Mouse (Mus musculus) neural tube, embryonic 11.5 days (tissue): Measurements from ENCODE around the gene Chst15. TPM values are rescaled to one million over a fixed set of nuclear protein-coding genes. Genes with fewer than 3 reads are reported as not detected.

Source experiments
- ATAC-seq: fragments of 200-750 bp; cut with Nextera tagmentation; 2 replicates; pipeline ENCODE4 v1.8.0; 2017; ENCODE audit warnings: moderate number of reproducible peaks, mild to moderate bottlenecking, moderate TSS enrichment, moderate library complexity; ENCODE audit not compliant: insufficient read depth, low FRiP score, low TSS enrichment
- DNase-seq: peaks from one replicate; pipeline ENCODE4 v3.0.0-alpha.2; 2015; ENCODE audit warnings: low spot score
- H3K27ac ChIP-seq: fragments of 300-500 bp; sonication (generic); 2 replicates; pipeline ENCODE4 v1.5.1; 2014; ENCODE audit warnings: low read depth, mild to moderate bottlenecking, low read length
- H3K27me3 ChIP-seq: fragments of 300-500 bp; sonication (generic); 2 replicates; pipeline ENCODE4 v1.6.1; 2014; ENCODE audit warnings: mild to moderate bottlenecking, low read length, mixed read lengths; ENCODE audit not compliant: control insufficient read depth, insufficient read depth
- H3K36me3 ChIP-seq: fragments of 300-500 bp; sonication (generic); 2 replicates; pipeline ENCODE4 v1.6.1; 2014; ENCODE audit warnings: mild to moderate bottlenecking, low read length, moderate library complexity, mixed read lengths; ENCODE audit not compliant: control insufficient read depth, insufficient read depth
- H3K4me1 ChIP-seq: fragments of 300-500 bp; sonication (generic); 2 replicates; pipeline ENCODE4 v1.6.1; 2014; ENCODE audit warnings: low read length, mixed read lengths; ENCODE audit not compliant: control insufficient read depth, insufficient read depth
- H3K4me2 ChIP-seq: fragments of 300-500 bp; sonication (generic); 2 replicates; pipeline ENCODE4 v1.6.1; 2014; ENCODE audit warnings: low read depth, mild to moderate bottlenecking, moderate library complexity
- H3K4me3 ChIP-seq: fragments of 300-500 bp; sonication (generic); 2 replicates; pipeline ENCODE4 v1.5.1; 2014; ENCODE audit warnings: low read depth, low read length
- H3K9ac ChIP-seq: fragments of 300-500 bp; sonication (generic); 2 replicates; pipeline ENCODE4 v1.6.1; 2014; ENCODE audit warnings: mild to moderate bottlenecking, low read length
- H3K9me3 ChIP-seq: fragments of 300-500 bp; sonication (generic); 2 replicates; pipeline ENCODE4 v1.6.1; 2016; ENCODE audit warnings: low read length; ENCODE audit not compliant: control insufficient read depth
- WGBS: fragments of 180-500 bp; shearing (Covaris S2); extraction: QIAGEN DNeasy Blood & Tissue Kit; methylation state at CpG from one replicate; pipeline ENCODE4 v1.1.7; 2014; 5-methylcytosine and 5-hydroxymethylcytosine counted together
- polyA plus RNA-seq: library from polyadenylated mRNA; unstranded; fragments of >200 nt; fragmentation: Nextera tagmentation; extraction: Ambion mirVana; gene quantifications from 2 replicates; pipeline ENCODE4 v1.2.1, GENCODE M21; 2014

Gene Chst15
- polyA plus RNA-seq, 1 experiment from 2014 or later: 31.3 TPM

DNA sequence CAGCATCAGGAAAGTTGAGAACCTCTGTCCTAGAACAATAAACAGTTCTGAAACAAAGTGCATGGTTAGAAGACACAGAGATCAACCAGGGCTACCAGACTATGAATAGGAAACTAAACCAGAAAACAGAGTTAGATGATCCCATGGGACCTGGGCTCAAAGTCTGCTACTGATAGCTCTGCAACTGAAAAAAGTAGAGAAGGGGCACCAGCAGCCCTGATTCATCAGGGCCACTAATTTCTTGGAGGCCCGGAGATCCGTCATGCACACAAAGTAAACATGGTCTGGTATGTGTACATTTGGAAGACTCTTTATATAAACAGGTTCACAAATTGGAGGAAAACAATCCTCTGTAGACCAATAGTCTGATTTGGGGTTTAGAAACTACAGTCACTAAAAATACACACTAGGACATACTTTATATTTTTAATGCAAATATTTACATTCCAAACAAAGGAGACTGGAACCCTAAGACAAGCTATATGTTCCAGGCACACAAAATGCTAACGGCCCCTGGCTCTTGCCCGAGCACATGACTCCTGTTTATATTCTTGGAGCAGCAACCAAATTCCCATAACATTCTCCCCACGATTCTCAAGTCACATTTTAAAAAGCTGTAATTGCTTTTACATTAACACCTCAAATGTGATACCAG is 8.4 kb downstream of the Chst15 start:
- no peak for DNase-seq
- Histone ChIP-seq H3K27ac (no peak overlapping the region), H3K9ac (no peak overlapping the region), H3K4me1 (peaks cover 12% of the 10 kb centered on the region), H3K4me3 (no peak overlapping the region), H3K9me3 (no peaks in the 10 kb centered on the region), H3K4me2 (no peak overlapping the region), H3K36me3 (no peaks in the 10 kb centered on the region), H3K27me3 (no peaks in the 10 kb centered on the region)
- 66% methylated on average over 5 of the region's 5 CpGs for WGBS
- ATAC-seq: no peak

DNA sequence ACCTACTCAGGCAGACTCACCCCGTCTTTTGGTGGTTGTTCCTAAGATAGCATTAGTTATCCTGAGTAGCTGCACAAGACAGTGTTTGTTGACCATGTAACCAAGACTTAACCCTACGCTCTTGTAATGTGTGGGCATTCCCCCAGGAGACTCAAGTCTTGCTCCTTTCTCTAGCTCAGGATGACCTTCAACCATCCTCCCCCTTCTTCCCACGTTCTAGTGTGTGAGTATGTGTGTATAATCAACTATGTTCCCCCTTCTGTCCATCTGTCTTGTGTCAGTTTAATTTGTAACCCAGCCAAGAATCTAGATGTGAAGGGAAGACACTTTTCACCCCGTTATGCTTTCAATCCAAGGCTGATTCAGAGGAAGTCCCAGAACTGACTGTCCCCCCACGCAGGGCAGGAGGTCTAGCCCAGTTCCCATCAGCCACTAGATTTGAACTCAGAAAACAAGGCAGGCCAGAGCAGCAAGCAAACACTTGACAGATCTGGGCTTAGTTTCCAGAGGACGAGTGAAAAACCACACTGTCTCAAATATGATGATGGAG is 9.2 kb downstream of the Chst15 start:
- Histone ChIP-seq H3K4me3 (no peak overlapping the region), H3K9me3 (no peaks in the 10 kb centered on the region), H3K27me3 (no peaks in the 10 kb centered on the region), H3K4me2 (no peak overlapping the region), H3K36me3 (no peaks in the 10 kb centered on the region), H3K4me1 (peaks cover 10% of the 10 kb centered on the region), H3K9ac (no peak overlapping the region), H3K27ac (no peak overlapping the region)
- ATAC-seq (no peak), DNase-seq (no peak)
- 75% methylated on average over 6 of the region's 6 CpGs for WGBS

DNA sequence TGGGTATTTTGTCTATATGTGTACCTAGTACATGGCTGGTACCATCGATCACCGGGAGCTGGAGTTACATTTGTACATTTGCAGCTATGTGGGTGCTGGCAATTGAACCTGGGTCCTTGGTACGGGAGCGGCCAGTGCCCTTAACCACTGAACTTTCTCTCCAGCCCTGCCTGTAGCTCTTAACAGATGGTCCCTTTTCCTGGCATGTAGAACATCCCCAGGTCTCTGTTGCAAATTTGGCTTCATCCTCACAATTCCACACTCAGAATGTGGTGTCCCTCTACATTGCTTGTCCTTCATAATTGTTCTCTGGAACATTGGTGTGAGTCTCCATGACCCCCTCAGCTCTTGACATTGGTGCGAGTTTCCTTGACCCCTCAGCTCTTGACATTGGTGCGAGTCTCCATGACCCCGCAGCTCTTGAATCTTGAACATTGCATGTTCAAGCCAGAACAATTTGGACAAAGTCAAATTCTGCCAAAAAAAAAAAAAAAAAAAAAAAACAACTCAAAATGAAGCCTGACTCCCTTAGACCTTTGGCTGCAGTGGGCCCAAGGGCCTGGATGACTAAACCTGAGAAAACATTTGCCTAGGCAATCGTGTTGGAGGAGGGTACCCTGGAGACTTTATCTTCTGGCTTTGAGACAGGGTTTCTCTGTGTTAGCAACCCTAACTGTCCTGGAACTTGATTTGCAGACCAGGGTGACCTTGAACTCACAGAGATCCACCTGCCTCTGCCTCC is 10.2 kb downstream of the Chst15 start:
- no peak overlapping the region for H3K4me2 ChIP-seq
- no peak for ATAC-seq
- 94% methylated on average over 8 of the region's 8 CpGs for WGBS

DNA sequence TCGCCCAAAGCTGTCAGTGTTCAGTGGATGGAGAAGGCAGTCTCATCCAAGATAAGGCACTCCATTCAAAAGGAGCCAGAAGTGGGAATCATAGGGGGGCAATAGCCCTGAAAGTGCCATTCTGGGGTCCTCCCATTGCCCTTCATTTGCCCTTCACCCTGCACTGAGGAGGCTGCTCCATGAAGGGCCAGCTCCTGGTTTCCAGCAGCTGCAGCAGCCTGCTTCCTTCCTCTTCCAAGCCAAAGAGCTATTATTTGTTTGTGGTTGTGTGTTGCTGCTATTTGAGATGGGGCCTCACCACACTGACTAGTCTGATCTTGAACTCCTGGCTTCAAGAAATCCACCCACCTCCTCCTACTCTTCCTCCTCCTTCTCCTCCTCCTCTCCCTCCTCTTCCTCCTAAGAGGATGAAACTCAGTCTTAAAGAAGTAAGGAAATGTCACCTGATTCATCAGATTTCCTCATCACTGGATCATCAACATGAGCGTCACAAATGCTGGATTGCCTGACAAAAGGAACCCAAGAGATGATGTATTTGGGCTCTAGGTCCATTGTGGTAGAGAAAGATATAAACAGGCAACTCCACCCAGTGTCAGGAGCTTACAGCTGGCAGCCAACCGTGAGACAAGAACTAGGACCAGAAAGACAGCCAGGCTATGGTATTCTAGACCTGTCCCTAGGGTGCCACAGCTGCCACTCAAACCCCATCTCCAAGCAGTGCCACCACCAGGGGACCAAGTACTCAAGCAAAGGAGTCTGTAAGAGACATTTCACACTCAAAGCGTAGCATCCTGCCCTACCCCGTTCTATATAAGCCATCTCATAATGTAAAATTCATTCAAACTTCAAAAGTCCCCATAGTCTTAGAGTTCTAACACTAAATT is 11.3 kb downstream of the Chst15 start:
- H3K27me3 ChIP-seq: no peaks in the 10 kb centered on the region
- 86% methylated on average over 5 of the region's 5 CpGs for WGBS
- no peak overlapping the region for H3K27ac ChIP-seq
- H3K9me3 ChIP-seq: no peaks in the 10 kb centered on the region
- H3K36me3 ChIP-seq: no peaks in the 10 kb centered on the region
- H3K9ac ChIP-seq: no peak overlapping the region
- no peak overlapping the region for H3K4me3 ChIP-seq
- H3K4me2 ChIP-seq: no peak overlapping the region
- peaks cover 6% of the 10 kb centered on the region; the same call in 1 of the 2 replicates for H3K4me1 ChIP-seq
- DNase-seq: no peak
- ATAC-seq: no peak

More for the DNA sequence above, 10.2 kb downstream of the Chst15 start:
- DNase-seq: no peak
- Histone ChIP-seq H3K27ac (no peak overlapping the region), H3K9me3 (no peaks in the 10 kb centered on the region), H3K9ac (no peak overlapping the region), H3K4me1 (peaks cover 6% of the 10 kb centered on the region; the same call in 1 of the 2 replicates), H3K4me3 (no peak overlapping the region), H3K36me3 (no peaks in the 10 kb centered on the region), H3K27me3 (no peaks in the 10 kb centered on the region)

DNA sequence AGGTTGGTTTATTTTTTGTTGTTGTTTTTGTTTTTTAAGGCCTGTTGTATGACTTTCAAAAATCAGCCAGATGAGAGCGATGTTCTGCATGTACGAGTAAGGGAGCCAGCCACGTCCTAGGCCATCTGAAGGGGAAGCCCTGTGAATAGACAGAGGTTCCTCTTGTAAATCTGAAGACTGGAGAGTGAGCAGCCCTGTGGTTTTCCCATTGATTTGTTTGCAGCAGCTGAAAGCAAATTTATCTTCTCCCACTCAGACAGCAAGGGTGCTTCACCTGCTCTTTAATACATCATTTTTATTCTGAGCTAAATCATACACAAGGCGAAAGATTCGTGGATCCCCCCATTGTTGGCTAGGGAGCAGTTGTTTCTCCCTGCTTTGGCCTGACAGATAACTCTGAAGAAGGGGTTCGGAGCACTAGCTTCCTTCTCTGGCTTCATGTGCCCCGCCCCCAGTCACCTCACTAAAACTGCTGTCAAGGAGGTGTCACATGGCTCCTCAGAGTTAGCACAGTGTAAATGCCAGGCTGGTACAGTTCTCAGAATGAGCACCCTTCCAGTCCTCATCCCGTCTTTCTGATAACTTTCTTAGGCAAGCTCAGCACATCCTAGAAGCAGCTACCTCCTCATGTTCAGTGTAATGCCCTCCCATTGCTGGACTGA is 12.5 kb downstream of the Chst15 start:
- DNase-seq (no peak), ATAC-seq (no peak)
- H3K36me3 ChIP-seq: no peaks in the 10 kb centered on the region
- peaks cover 6% of the 10 kb centered on the region; the same call in 1 of the 2 replicates for H3K4me1 ChIP-seq
- H3K9me3 ChIP-seq: no peaks in the 10 kb centered on the region
- WGBS: 72% methylated on average over 8 of the region's 8 CpGs
- H3K4me2 ChIP-seq: no peak overlapping the region
- H3K27ac ChIP-seq: no peak overlapping the region
- H3K27me3 ChIP-seq: no peaks in the 10 kb centered on the region
- no peak overlapping the region for H3K4me3 ChIP-seq
- no peak overlapping the region for H3K9ac ChIP-seq

DNA sequence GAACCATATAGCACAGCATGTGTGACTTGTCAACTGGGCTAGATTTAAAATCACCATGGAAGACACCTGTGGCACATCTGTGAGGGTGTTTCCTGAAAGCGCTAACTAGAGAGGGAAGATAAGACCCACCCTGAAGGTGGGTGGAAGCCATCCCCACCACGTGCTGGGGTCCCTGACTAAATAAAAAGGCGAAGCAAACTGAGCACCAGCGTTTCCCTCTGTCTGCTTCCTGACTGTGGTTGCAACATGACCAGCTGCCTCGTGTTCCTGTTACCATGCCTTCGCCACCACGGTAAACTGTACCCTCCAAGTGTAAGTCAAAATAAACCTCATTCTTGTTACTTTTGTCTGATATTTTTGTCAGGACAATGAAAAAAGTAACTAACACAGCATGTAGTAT is 13.0 kb downstream of the Chst15 start:
- DNase-seq (no peak), ATAC-seq (no peak)
- no peak overlapping the region for H3K4me2 ChIP-seq
- H3K4me3 ChIP-seq: no peak overlapping the region
- WGBS: 81% methylated on average over 7 of the region's 7 CpGs
- peaks cover 6% of the 10 kb centered on the region; the same call in 1 of the 2 replicates for H3K4me1 ChIP-seq
- no peaks in the 10 kb centered on the region for H3K9me3 ChIP-seq
- H3K27me3 ChIP-seq: no peaks in the 10 kb centered on the region
- H3K27ac ChIP-seq: no peak overlapping the region
- H3K9ac ChIP-seq: no peak overlapping the region
- no peaks in the 10 kb centered on the region for H3K36me3 ChIP-seq

DNA sequence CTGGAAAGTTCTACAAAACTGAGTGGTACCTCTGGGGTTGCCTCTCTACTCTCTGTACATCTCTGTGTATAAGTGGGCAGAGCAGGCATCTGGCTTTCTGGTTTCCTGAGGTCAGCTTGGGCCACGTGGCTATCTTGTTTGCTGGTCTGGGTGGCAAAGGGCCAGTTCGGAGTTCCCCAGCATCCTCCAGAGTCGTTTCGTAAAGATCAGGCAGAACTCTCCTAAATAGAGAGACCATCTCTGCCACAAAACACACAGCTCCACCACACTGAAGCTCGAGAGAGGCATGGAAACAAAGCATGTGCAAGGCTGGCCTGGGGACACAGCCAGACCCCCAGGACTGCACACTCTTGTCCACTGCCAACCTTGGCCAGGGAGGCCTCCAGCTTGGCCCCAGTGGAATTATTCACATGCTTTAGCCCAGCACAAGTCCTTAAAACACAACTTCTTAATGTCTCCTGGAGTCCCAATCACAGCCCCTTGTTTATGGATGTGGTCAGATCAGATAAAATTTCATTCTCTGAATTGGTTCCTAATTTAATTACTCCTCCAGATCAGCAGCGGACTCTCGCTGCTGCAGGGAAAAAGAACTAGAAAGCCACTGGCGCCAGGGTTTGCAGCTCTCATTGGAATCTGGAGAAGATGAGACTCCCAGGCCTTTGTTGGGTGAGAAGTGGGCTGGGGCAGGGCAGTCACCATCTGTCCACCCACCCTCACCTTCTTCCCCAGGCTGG is 14.4 kb downstream of the Chst15 start:
- ATAC-seq (no peak), DNase-seq (no peak)
- H3K4me2 ChIP-seq: no peak overlapping the region
- H3K4me1 ChIP-seq: peaks cover 6% of the 10 kb centered on the region; the same call in 1 of the 2 replicates
- H3K9me3 ChIP-seq: no peaks in the 10 kb centered on the region
- H3K4me3 ChIP-seq: no peak overlapping the region
- no peaks in the 10 kb centered on the region for H3K27me3 ChIP-seq
- no peak overlapping the region for H3K9ac ChIP-seq
- 81% methylated on average over 8 of the region's 8 CpGs for WGBS
- no peak overlapping the region for H3K27ac ChIP-seq
- H3K36me3 ChIP-seq: no peaks in the 10 kb centered on the region
